Mouse (Mus musculus): ENCODE measurements around the gene Mlkl.

Mlkl gene

GRCm38 (mm10) chr8:111337890-111338347, at the start of gene Mlkl:
Gene Mlkl (minus strand): TSS chr8:111338177.
- no peak for DNase-seq (ENCODE audit: low spot score in 2 of 2)

GRCm38 (mm10) chr8:111385915-111386314, 47.9 kb upstream of the Mlkl start:
- DNase-seq (ENCODE audit: low spot score in 2 of 2): no peak

GRCm38 (mm10) chr8:111384628-111385027, 46.7 kb upstream of the Mlkl start:
- no peak for DNase-seq (ENCODE audit: low spot score in 2 of 2)

- DNase-seq (ENCODE audit: low spot score in 2 of 2): no peak
Observed at GRCm38 (mm10) chr8:111375192-111375591, 37.2 kb upstream of the Mlkl start.

GRCm38 (mm10) chr8:111369711-111370110, 31.7 kb upstream of the Mlkl start:
- no peak for DNase-seq (ENCODE audit: low spot score in 2 of 2)

GRCm38 (mm10) chr8:111367350-111367749, 29.4 kb upstream of the Mlkl start:
- DNase-seq (ENCODE audit: low spot score in 2 of 2): no peak

- no peak for DNase-seq (ENCODE audit: low spot score in 2 of 2)
Observed at GRCm38 (mm10) chr8:111366610-111367234, 28.7 kb upstream of the Mlkl start.

- DNase-seq (ENCODE audit: low spot score in 2 of 2): no peak
Observed at GRCm38 (mm10) chr8:111363489-111363888, 25.5 kb upstream of the Mlkl start.

- DNase-seq (ENCODE audit: low spot score in 2 of 2): no peak
Observed at GRCm38 (mm10) chr8:111360579-111361209, 22.7 kb upstream of the Mlkl start.

GRCm38 (mm10) chr8:111359936-111360335, 22.0 kb upstream of the Mlkl start:
- DNase-seq (ENCODE audit: low spot score in 2 of 2): no peak

GRCm38 (mm10) chr8:111358905-111359304, 20.9 kb upstream of the Mlkl start:
- DNase-seq (ENCODE audit: low spot score in 2 of 2): no peak

- no peak for DNase-seq (ENCODE audit: low spot score in 2 of 2)
Observed at GRCm38 (mm10) chr8:111357433-111357832, 19.5 kb upstream of the Mlkl start.

GRCm38 (mm10) chr8:111353497-111353896, 15.5 kb upstream of the Mlkl start:
- peak; percentile 28 to 31 for DNase-seq (ENCODE audit: low spot score in 2 of 2)

- DNase-seq (ENCODE audit: low spot score in 2 of 2): no peak
Observed at GRCm38 (mm10) chr8:111352289-111352688, 14.3 kb upstream of the Mlkl start.

GRCm38 (mm10) chr8:111350577-111350976, 12.6 kb upstream of the Mlkl start:
- no peak for DNase-seq (ENCODE audit: low spot score in 2 of 2)

GRCm38 (mm10) chr8:111343225-111343624, 5.2 kb upstream of the Mlkl start:
- DNase-seq (ENCODE audit: low spot score in 2 of 2): peak; percentile 81 to 83

- DNase-seq (ENCODE audit: low spot score in 2 of 2): no peak
Observed at GRCm38 (mm10) chr8:111340186-111340585, 2.2 kb upstream of the Mlkl start.

GRCm38 (mm10) chr8:111338370-111339208, 612 bp upstream of the Mlkl start:
- DNase-seq (ENCODE audit: low spot score in 2 of 2): no peak

GRCm38 (mm10) chr8:111337311-111337889, 577 bp downstream of the Mlkl start:
- DNase-seq (ENCODE audit: low spot score in 2 of 2): no peak

- DNase-seq (ENCODE audit: low spot score in 2 of 2): no peak
Observed at GRCm38 (mm10) chr8:111336692-111337091, 1.3 kb downstream of the Mlkl start.

GRCm38 (mm10) chr8:111325222-111325790, 12.7 kb downstream of the Mlkl start:
- no peak for DNase-seq (ENCODE audit: low spot score in 2 of 2)

GRCm38 (mm10) chr8:111314729-111315128, 23.2 kb downstream of the Mlkl start:
- no peak for DNase-seq (ENCODE audit: low spot score in 2 of 2)

All from frontal cortex, postnatal 36 days (tissue).